Mouse (Mus musculus) thymus, postnatal 14 days (tissue): ENCODE measurements around the gene Anln.
"Not testable (repeated sequence)": the region's sequence is repeated elsewhere in the genome, so short reads cannot be mapped to it uniquely, and the experiment has no call there.

ENCODE experiments used
- DNase-seq: peaks from one replicate; pipeline ENCODE4 v3.0.0; 2021

Gene Anln

GRCm38 (mm10) chr9:22389021-22389476 lies at the start of gene Anln:
Gene Anln (minus strand): TSS chr9:22389188.
- peak; percentile 95 for DNase-seq

- DNase-seq: no peak
Observed at GRCm38 (mm10) chr9:22434101-22434500, 45.1 kb upstream of the Anln start.

- DNase-seq: no peak
Observed at GRCm38 (mm10) chr9:22433221-22433620, 44.2 kb upstream of the Anln start.

GRCm38 (mm10) chr9:22430315-22430840 lies 41.4 kb upstream of the Anln start:
- peak; percentile 34 for DNase-seq

GRCm38 (mm10) chr9:22429533-22430241 lies 40.7 kb upstream of the Anln start:
- DNase-seq: peak; percentile 63

GRCm38 (mm10) chr9:22428666-22429410 lies 39.9 kb upstream of the Anln start:
- DNase-seq: no peak

GRCm38 (mm10) chr9:22428028-22428665 lies 39.2 kb upstream of the Anln start:
- DNase-seq: no peak

- DNase-seq: no peak
Observed at GRCm38 (mm10) chr9:22424719-22425118, 35.7 kb upstream of the Anln start.

GRCm38 (mm10) chr9:22424196-22424595 lies 35.2 kb upstream of the Anln start:
- DNase-seq: no peak

- no peak for DNase-seq
Observed at GRCm38 (mm10) chr9:22423507-22423906, 34.5 kb upstream of the Anln start.

- DNase-seq: no peak
Observed at GRCm38 (mm10) chr9:22422559-22422958, 33.6 kb upstream of the Anln start.

- DNase-seq: no peak
Observed at GRCm38 (mm10) chr9:22420491-22420890, 31.5 kb upstream of the Anln start.

- DNase-seq: no peak
Observed at GRCm38 (mm10) chr9:22419877-22420276, 30.9 kb upstream of the Anln start.

- no peak for DNase-seq
Observed at GRCm38 (mm10) chr9:22417547-22417946, 28.6 kb upstream of the Anln start.

- DNase-seq: no peak
Observed at GRCm38 (mm10) chr9:22416187-22416586, 27.2 kb upstream of the Anln start.

GRCm38 (mm10) chr9:22411002-22411857 lies 22.2 kb upstream of the Anln start, which contains the start of gene 9530077C05Rik:
Gene 9530077C05Rik (plus strand): TSS chr9:22411513.
- peak; percentile 97 for DNase-seq

GRCm38 (mm10) chr9:22409501-22409900 lies 20.5 kb upstream of the Anln start:
- DNase-seq: no peak

- DNase-seq: not testable (repeated sequence)
Observed at GRCm38 (mm10) chr9:22408344-22408743, 19.4 kb upstream of the Anln start.

- not testable (repeated sequence) for DNase-seq
Observed at GRCm38 (mm10) chr9:22407633-22408032, 18.6 kb upstream of the Anln start.

GRCm38 (mm10) chr9:22405414-22405813 lies 16.4 kb upstream of the Anln start:
- DNase-seq: no peak

GRCm38 (mm10) chr9:22403501-22403900 lies 14.5 kb upstream of the Anln start:
- not testable (repeated sequence) for DNase-seq

GRCm38 (mm10) chr9:22402976-22403375 lies 14.0 kb upstream of the Anln start:
- DNase-seq: no peak
